Mouse (Mus musculus): ENCODE data around the gene Gm29797. TPM values are rescaled to one million over a fixed set of nuclear protein-coding genes. Genes with fewer than 3 reads are reported as not detected.
A peak's percentile ranks its signal among the peaks of the same experiment; 100 is the strongest.

The Gm29797 gene
- polyA plus RNA-seq, 1 experiment from 2014 or later = not detected

DNA sequence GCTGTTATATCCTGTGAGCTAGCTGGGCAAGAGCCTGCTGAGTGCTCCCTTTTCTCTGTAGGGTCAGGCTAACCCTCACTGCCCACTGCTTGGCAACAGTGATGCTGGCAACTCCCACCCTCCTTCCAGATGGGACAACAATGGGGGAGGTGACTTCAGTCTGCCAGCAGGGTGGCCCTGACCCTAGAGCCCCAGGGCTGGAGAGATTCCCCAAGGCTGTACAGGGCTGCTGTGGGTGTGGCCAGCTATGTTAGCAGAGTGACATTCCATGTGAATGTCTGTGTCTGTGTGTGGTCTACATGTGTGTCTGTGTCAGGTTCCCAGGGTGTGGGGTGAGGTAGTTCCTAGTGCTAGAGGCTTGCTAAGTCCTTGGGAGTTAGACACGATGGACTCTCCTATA lies 16.7 kb downstream of the Gm29797 start:
- Histone ChIP-seq H3K27ac (ENCODE audit: poor library complexity, severe bottlenecking) (no peak overlapping the region), H3K27me3 (replicated peaks) (peaks cover 68% of the 10 kb centered on the region), H3K4me2 (no peak overlapping the region), H3K9ac (no peak overlapping the region), H3K4me1 (replicated peaks) (peaks cover 43% of the 10 kb centered on the region), H3K4me3 (no peak overlapping the region), H3K36me3 (no peaks in the 10 kb centered on the region), H3K9me3 (replicated peaks) (no peaks in the 10 kb centered on the region)
- 56% methylated on average over 1 of the region's 1 CpGs for WGBS
- no peak for ATAC-seq (ENCODE audit: insufficient number of reproducible peaks, low FRiP score)

GRCm38 (mm10) chr2:181674934-181675333 lies 18.1 kb downstream of the Gm29797 start:
- Histone ChIP-seq H3K9ac (no peak overlapping the region), H3K27me3 (replicated peaks) (peaks cover 55% of the 10 kb centered on the region), H3K9me3 (replicated peaks) (no peaks in the 10 kb centered on the region), H3K4me3 (no peak overlapping the region), H3K4me2 (peak overlapping the region; percentile 65), H3K36me3 (no peaks in the 10 kb centered on the region), H3K4me1 (replicated peaks) (peaks cover 42% of the 10 kb centered on the region), H3K27ac (ENCODE audit: poor library complexity, severe bottlenecking) (no peak overlapping the region)
- no peak for ATAC-seq (ENCODE audit: insufficient number of reproducible peaks, low FRiP score)
- WGBS = 78% methylated on average over 4 of the region's 4 CpGs

GRCm38 (mm10) chr2:181675454-181675853 lies 18.6 kb downstream of the Gm29797 start:
- no peaks in the 10 kb centered on the region for H3K36me3 ChIP-seq
- peak overlapping the region; percentile 65 for H3K4me2 ChIP-seq
- H3K27me3 ChIP-seq (replicated peaks) = peaks cover 49% of the 10 kb centered on the region
- 2% methylated on average over 14 of the region's 14 CpGs for WGBS
- H3K4me3 ChIP-seq = peak overlapping the region; percentile 25
- H3K9ac ChIP-seq = peak overlapping the region; percentile 53
- peak; percentile 33 for ATAC-seq (ENCODE audit: insufficient number of reproducible peaks, low FRiP score)
- peak overlapping the region; percentile 48; the same call in 1 of the 2 replicates for H3K27ac ChIP-seq (ENCODE audit: poor library complexity, severe bottlenecking)
- peaks cover 37% of the 10 kb centered on the region for H3K4me1 ChIP-seq (replicated peaks)
- H3K9me3 ChIP-seq (replicated peaks) = no peaks in the 10 kb centered on the region

DNA sequence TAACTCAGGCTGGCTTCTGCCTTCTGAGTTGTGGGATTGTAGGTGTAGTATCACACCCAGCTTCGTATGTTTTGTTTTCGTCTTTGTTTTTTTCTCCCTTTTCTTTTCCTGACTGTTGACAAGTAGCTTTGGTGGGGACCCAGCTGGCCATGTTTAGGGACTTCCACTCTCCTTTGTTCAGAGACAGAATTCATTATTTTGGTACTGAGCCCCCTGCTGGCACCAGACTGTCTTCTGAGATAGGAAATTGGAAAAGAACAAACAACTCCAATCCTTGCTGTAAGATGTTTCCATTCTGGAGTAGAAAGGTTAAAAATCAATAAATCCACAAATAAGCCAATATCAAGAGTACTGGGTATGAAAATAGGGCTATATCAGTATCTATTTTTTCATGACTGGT lies 19.6 kb downstream of the Gm29797 start:
- Histone ChIP-seq H3K9me3 (replicated peaks) (no peaks in the 10 kb centered on the region), H3K27me3 (replicated peaks) (peaks cover 40% of the 10 kb centered on the region), H3K27ac (ENCODE audit: poor library complexity, severe bottlenecking) (peak overlapping the region; percentile 48; the same call in 1 of the 2 replicates), H3K4me3 (no peak overlapping the region), H3K4me1 (replicated peaks) (peaks cover 35% of the 10 kb centered on the region), H3K4me2 (no peak overlapping the region), H3K9ac (no peak overlapping the region), H3K36me3 (no peaks in the 10 kb centered on the region)
- no peak for ATAC-seq (ENCODE audit: insufficient number of reproducible peaks, low FRiP score)
- WGBS = 30% methylated on average over 2 of the region's 2 CpGs

DNA sequence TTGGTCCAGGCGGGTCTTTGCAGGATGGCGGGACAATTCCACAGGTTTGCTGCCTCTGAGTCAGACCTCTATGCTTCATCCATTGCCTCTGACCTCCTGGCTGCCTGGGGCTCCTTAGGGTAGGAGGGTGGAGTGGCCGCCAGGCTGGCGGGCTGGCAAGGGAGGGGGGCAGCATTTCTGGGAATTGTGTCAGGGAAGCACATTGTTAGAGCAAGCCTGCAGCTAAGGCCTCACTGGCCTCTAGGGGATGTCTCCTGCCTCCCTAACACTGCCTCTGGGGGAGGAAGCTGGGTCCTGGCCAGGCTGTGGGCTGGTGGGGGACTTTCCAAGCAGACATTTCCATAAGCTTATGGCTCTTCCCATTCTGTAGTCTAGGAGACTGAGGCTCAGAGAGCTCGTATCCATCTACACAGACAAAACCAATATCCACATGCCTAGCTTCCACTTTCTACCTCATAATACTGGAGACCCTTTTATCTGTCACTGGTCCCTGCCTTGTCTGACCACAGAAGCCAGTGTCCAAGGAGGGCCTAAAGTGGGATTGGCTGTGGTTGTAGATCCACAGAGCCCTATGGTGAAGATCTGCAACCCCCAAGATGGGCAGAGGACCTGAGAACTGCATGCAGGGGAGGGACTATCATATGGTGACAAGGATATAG lies 20.4 kb downstream of the Gm29797 start:
- no peak overlapping the region for H3K4me2 ChIP-seq
- H3K27ac ChIP-seq (ENCODE audit: poor library complexity, severe bottlenecking) = peak overlapping the region; percentile 24; the same call in 1 of the 2 replicates
- H3K27me3 ChIP-seq (replicated peaks) = peaks cover 32% of the 10 kb centered on the region
- H3K9me3 ChIP-seq (replicated peaks) = no peaks in the 10 kb centered on the region
- H3K4me3 ChIP-seq = no peak overlapping the region
- no peak for ATAC-seq (ENCODE audit: insufficient number of reproducible peaks, low FRiP score)
- H3K9ac ChIP-seq = 0 out of 2 replicates have a peak overlapping the region, but pooled peaks have one; percentile 12
- WGBS = 66% methylated on average over 5 of the region's 5 CpGs
- no peaks in the 10 kb centered on the region for H3K36me3 ChIP-seq
- H3K4me1 ChIP-seq (replicated peaks) = peaks cover 32% of the 10 kb centered on the region

DNA sequence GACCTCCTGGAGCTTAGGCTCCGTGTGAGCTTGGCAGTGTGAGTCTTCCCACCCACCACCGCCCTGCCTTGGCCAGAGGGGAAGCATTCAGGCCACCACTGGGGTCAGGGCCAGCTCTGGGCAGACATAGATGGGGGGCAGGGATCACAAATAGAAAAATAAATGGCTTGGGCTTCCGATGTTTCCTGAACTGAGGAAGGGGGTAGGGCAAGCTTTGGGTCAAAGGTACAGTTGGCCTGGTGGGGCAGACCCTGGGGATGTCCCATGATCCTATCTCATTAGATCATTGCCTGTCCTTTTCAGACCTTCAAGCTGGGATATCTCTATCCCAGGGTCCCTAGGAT lies 20.9 kb downstream of the Gm29797 start:
- Histone ChIP-seq H3K4me1 (replicated peaks) (peaks cover 32% of the 10 kb centered on the region), H3K27ac (ENCODE audit: poor library complexity, severe bottlenecking) (peak overlapping the region; percentile 24; the same call in 1 of the 2 replicates), H3K36me3 (no peaks in the 10 kb centered on the region), H3K9me3 (replicated peaks) (no peaks in the 10 kb centered on the region), H3K4me2 (no peak overlapping the region), H3K9ac (0 out of 2 replicates have a peak overlapping the region, but pooled peaks have one; percentile 12), H3K27me3 (replicated peaks) (peaks cover 27% of the 10 kb centered on the region), H3K4me3 (no peak overlapping the region)
- WGBS = 32% methylated on average over 3 of the region's 3 CpGs
- ATAC-seq (ENCODE audit: insufficient number of reproducible peaks, low FRiP score) = no peak

GRCm38 (mm10) chr2:181678780-181679179 lies 21.9 kb downstream of the Gm29797 start:
- no peak overlapping the region for H3K27ac ChIP-seq (ENCODE audit: poor library complexity, severe bottlenecking)

GRCm38 (mm10) chr2:181679951-181680715 lies 23.3 kb downstream of the Gm29797 start, which contains the start of gene Tcea2:
TSS of gene Tcea2 (plus strand) at chr2:181680310.
- H3K36me3 ChIP-seq = no peaks in the 10 kb centered on the region
- H3K4me2 ChIP-seq = peak within 1 kb of the TSS; percentile 88
- ATAC-seq (ENCODE audit: insufficient number of reproducible peaks, low FRiP score) = peak; percentile 26
- WGBS = under 1% methylated on average over 68 of the region's 69 CpGs
- 0 out of 2 replicates have a peak, but pooled peaks cover 3% of the 10 kb centered on the region for H3K27me3 ChIP-seq (replicated peaks)
- peaks cover 26% of the 10 kb centered on the region for H3K4me1 ChIP-seq (replicated peaks)
- H3K9ac ChIP-seq = peak within 1 kb of the TSS; percentile 89
- peak within 1 kb of the TSS; percentile 24 for H3K27ac ChIP-seq (ENCODE audit: poor library complexity, severe bottlenecking)
- H3K9me3 ChIP-seq (replicated peaks) = no peaks in the 10 kb centered on the region
- H3K4me3 ChIP-seq = peak within 1 kb of the TSS; percentile 77

More at GRCm38 (mm10) chr2:181678780-181679179, 21.9 kb downstream of the Gm29797 start:
- Histone ChIP-seq H3K4me1 (replicated peaks) (peaks cover 29% of the 10 kb centered on the region), H3K9me3 (replicated peaks) (no peaks in the 10 kb centered on the region), H3K4me3 (no peak overlapping the region), H3K36me3 (no peaks in the 10 kb centered on the region), H3K27me3 (replicated peaks) (peaks cover 16% of the 10 kb centered on the region), H3K9ac (no peak overlapping the region), H3K4me2 (no peak overlapping the region)
- WGBS = 28% methylated on average over 1 of the region's 1 CpGs
- peak; percentile 52; the same call in 1 of the 2 replicates for ATAC-seq (ENCODE audit: insufficient number of reproducible peaks, low FRiP score)

- peak; percentile 38 for ATAC-seq (ENCODE audit: insufficient number of reproducible peaks, low FRiP score)
- Histone ChIP-seq H3K4me3 (peak overlapping the region; percentile 77), H3K4me1 (replicated peaks) (peaks cover 20% of the 10 kb centered on the region), H3K4me2 (peak overlapping the region; percentile 88), H3K36me3 (peaks cover under 1% of the 10 kb centered on the region; the same call in 1 of the 2 replicates), H3K27ac (ENCODE audit: poor library complexity, severe bottlenecking) (peak overlapping the region; percentile 24; the same call in 1 of the 2 replicates), H3K9me3 (replicated peaks) (no peaks in the 10 kb centered on the region), H3K9ac (peak overlapping the region; percentile 89), H3K27me3 (replicated peaks) (no peaks in the 10 kb centered on the region)
- 20% methylated on average over 7 of the region's 7 CpGs for WGBS
These were observed 23.9 kb downstream of the Gm29797 start for GRCm38 (mm10) chr2:181680716-181681117.

DNA sequence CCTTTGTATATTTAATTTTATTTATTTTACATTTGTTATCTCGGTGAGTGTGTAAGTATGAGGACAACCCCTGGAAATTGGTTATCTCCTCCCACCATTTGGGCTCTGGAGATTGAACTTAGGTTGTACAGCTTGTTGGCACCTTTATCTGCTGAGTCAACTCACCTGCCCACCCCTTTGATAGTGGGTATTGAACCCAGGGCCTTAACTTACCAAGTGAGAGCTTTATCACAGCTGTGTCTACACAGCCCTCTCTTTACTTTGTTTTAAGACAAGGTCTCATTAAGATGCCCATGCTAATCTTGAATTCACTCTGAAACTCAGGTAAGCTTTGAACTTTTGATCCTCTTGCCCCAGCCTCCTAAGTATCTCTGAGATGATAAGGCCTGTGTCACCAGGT lies 25.1 kb downstream of the Gm29797 start:
- H3K27me3 ChIP-seq (replicated peaks) = no peaks in the 10 kb centered on the region
- no peak overlapping the region for H3K4me2 ChIP-seq
- no peak overlapping the region for H3K9ac ChIP-seq
- peaks cover 8% of the 10 kb centered on the region; the same call in 1 of the 2 replicates for H3K36me3 ChIP-seq
- H3K4me3 ChIP-seq = no peak overlapping the region
- peaks cover 15% of the 10 kb centered on the region for H3K4me1 ChIP-seq (replicated peaks)
- H3K27ac ChIP-seq (ENCODE audit: poor library complexity, severe bottlenecking) = no peak overlapping the region
- 71% methylated on average over 1 of the region's 1 CpGs for WGBS
- no peaks in the 10 kb centered on the region for H3K9me3 ChIP-seq (replicated peaks)
- ATAC-seq (ENCODE audit: insufficient number of reproducible peaks, low FRiP score) = no peak

- Histone ChIP-seq H3K27me3 (replicated peaks) (no peaks in the 10 kb centered on the region), H3K4me1 (replicated peaks) (peaks cover 7% of the 10 kb centered on the region), H3K9me3 (replicated peaks) (no peaks in the 10 kb centered on the region), H3K36me3 (peaks cover 20% of the 10 kb centered on the region), H3K27ac (ENCODE audit: poor library complexity, severe bottlenecking) (no peak overlapping the region), H3K9ac (no peak overlapping the region), H3K4me2 (no peak overlapping the region), H3K4me3 (no peak overlapping the region)
- WGBS = 56% methylated on average over 4 of the region's 4 CpGs
- no peak for ATAC-seq (ENCODE audit: insufficient number of reproducible peaks, low FRiP score)
These were observed 26.5 kb downstream of the Gm29797 start for GRCm38 (mm10) chr2:181683381-181683780.
